Mouse (Mus musculus) liver, embryonic 16.5 days (tissue): Measurements from ENCODE around the gene Olfr535. TPM values are rescaled to one million over a fixed set of nuclear protein-coding genes. Genes with fewer than 3 reads are reported as not detected.

Source experiments
- ATAC-seq: fragments of 200-750 bp; cut with Nextera tagmentation; 2 replicates; pipeline ENCODE4 v1.8.0; 2017; ENCODE audit warnings: low read depth, mild to moderate bottlenecking, moderate number of reproducible peaks, moderate library complexity
- H3K27ac ChIP-seq: fragments of 300-500 bp; sonication (generic); 2 replicates; pipeline ENCODE4 v1.5.1; 2014; ENCODE audit warnings: mild to moderate bottlenecking, low read length
- H3K27me3 ChIP-seq: fragments of 300-500 bp; sonication (generic); 2 replicates; pipeline ENCODE4 v1.6.1; 2014; ENCODE audit warnings: low read depth, low read length, mixed read lengths; ENCODE audit not compliant: control insufficient read depth, insufficient read depth
- H3K36me3 ChIP-seq: fragments of 300-500 bp; sonication (generic); 2 replicates; pipeline ENCODE4 v1.6.1; 2014; ENCODE audit warnings: mild to moderate bottlenecking; ENCODE audit not compliant: control insufficient read depth, insufficient read depth
- H3K4me1 ChIP-seq: fragments of 300-500 bp; sonication (generic); 2 replicates; pipeline ENCODE4 v1.6.1; 2014; ENCODE audit warnings: low read depth, low read length, mixed read lengths; ENCODE audit not compliant: control insufficient read depth
- H3K4me2 ChIP-seq: fragments of 300-500 bp; sonication (generic); 2 replicates; pipeline ENCODE4 v1.6.1; 2014; ENCODE audit warnings: low read depth, low read length, mixed read lengths
- H3K4me3 ChIP-seq: fragments of 300-500 bp; sonication (generic); 2 replicates; pipeline ENCODE4 v1.5.1; 2014; ENCODE audit warnings: low read depth, mild to moderate bottlenecking, low read length
- H3K9ac ChIP-seq: fragments of 300-500 bp; sonication (generic); 2 replicates; pipeline ENCODE4 v1.6.1; 2014; ENCODE audit warnings: low read depth, low read length
- H3K9me3 ChIP-seq: fragments of 300-500 bp; sonication (generic); replicated peaks from 2 replicates; pipeline ENCODE4 v1.6.1; 2016; ENCODE audit warnings: low read length; ENCODE audit not compliant: control insufficient read depth
- WGBS: fragments of 180-500 bp; shearing (Covaris S2); extraction: QIAGEN DNeasy Blood & Tissue Kit; methylation state at CpG from one replicate; pipeline ENCODE4 v1.1.7; 2014; ENCODE audit not compliant: insufficient replicate concordance; 5-methylcytosine and 5-hydroxymethylcytosine counted together
- polyA plus RNA-seq: library from polyadenylated mRNA; unstranded; fragments of >200 nt; fragmentation: Nextera tagmentation; extraction: Ambion mirVana; gene quantifications from 2 replicates; pipeline ENCODE4 v1.2.1, GENCODE M21; 2015

The Olfr535 gene
- polyA plus RNA-seq, 1 experiment from 2014 or later = not detected

DNA sequence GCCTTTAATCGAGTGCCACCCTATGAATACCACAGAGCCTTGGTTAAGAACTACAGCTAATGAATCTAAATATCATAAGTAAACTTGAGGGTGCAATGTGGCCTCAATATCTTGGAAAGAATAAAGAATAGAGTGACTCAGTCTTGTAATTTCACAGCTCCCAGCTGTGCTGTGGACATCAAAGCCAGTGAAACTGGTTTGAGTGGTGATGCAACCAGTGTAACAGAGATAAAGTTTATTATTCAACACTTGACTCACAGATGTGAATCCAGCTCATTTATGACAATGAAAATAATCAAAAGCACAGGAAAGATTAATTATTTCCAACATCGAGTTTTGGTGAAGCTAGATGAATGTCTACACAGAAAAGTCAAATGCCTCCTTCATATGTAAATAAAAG lies 55.7 kb downstream of the Olfr535 start:
- H3K4me1 ChIP-seq = no peaks in the 10 kb centered on the region
- H3K4me2 ChIP-seq = no peak overlapping the region
- no peaks in the 10 kb centered on the region for H3K27me3 ChIP-seq
- H3K9me3 ChIP-seq = no peaks in the 10 kb centered on the region
- no peaks in the 10 kb centered on the region for H3K36me3 ChIP-seq
- WGBS = 38% methylated on average over 2 of the region's 2 CpGs
- no peak overlapping the region for H3K9ac ChIP-seq
- no peak overlapping the region for H3K27ac ChIP-seq
- no peak for ATAC-seq
- no peak overlapping the region for H3K4me3 ChIP-seq

Other genes with a start within 250 kb of the Olfr535 start
- not detected in 2 replicates for gene 5830411N06Rik, start 236.9 kb upstream of the Olfr535 start, polyA plus RNA-seq
- gene Olfr525, start 163.4 kb upstream of the Olfr535 start, polyA plus RNA-seq = not detected in 2 replicates
- gene Olfr527, start 150.2 kb upstream of the Olfr535 start, polyA plus RNA-seq = not detected in 2 replicates
- not detected in 2 replicates for gene Olfr60, start 122.5 kb upstream of the Olfr535 start, polyA plus RNA-seq
- not detected in 2 replicates for gene Olfr530, start 107.9 kb upstream of the Olfr535 start, polyA plus RNA-seq
- not detected in 2 replicates for gene Olfr531, start 81.3 kb upstream of the Olfr535 start, polyA plus RNA-seq
- not detected in 2 replicates for gene Olfr532, start 62.6 kb upstream of the Olfr535 start, polyA plus RNA-seq
- gene Olfr533, start 20.8 kb upstream of the Olfr535 start, polyA plus RNA-seq = not detected in 2 replicates
- not detected in 2 replicates for gene Olfr536, start 23.2 kb downstream of the Olfr535 start, polyA plus RNA-seq
- not detected in 2 replicates for gene Olfr538, start 83.7 kb downstream of the Olfr535 start, polyA plus RNA-seq
- not detected in 2 replicates for gene Olfr46, start 117.1 kb downstream of the Olfr535 start, polyA plus RNA-seq
- gene Olfr61, start 144.8 kb downstream of the Olfr535 start, polyA plus RNA-seq = not detected in 2 replicates
- gene Olfr53, start 162.2 kb downstream of the Olfr535 start, polyA plus RNA-seq = not detected in 2 replicates
- gene Olfr539, start 175.7 kb downstream of the Olfr535 start, polyA plus RNA-seq = not detected in 2 replicates
- gene Olfr45, start 197.7 kb downstream of the Olfr535 start, polyA plus RNA-seq = not detected in 2 replicates
- not detected in 2 replicates for gene Olfr541, start 213.1 kb downstream of the Olfr535 start, polyA plus RNA-seq